27 mouse cellular contexts compared by ENCODE assay signal in genomic region chr4:35695137-35695522, GRCm38 (mm10).
"Had no signal": no experiment of that assay in that cellular context is flagged by ENCODE, and none has a peak within 500 bp of the region (broad histone marks: within the 10 kb centered on the region; RNA-seq: fewer than 3 reads in every experiment).

No protein-coding gene starts in this region.

- ATAC-seq: hindbrain, embryonic 16.5 days; inflammation-experienced regulatory T-cells, adult 6 months; intestine, embryonic 15.5 days; intestine, postnatal 0 days had no signal

- H3K36me3 ChIP-seq: heart, embryonic 10.5 days; heart, embryonic 12.5 days; hindbrain, embryonic 10.5 days; hindbrain, embryonic 12.5 days; intestine, embryonic 15.5 days; limb, embryonic 10.5 days; limb, embryonic 12.5 days; liver, embryonic 13.5 days had no signal

- H3K9me3 ChIP-seq: heart, embryonic 10.5 days; heart, embryonic 12.5 days; hindbrain, embryonic 10.5 days; hindbrain, embryonic 12.5 days; intestine, embryonic 15.5 days; limb, embryonic 10.5 days; limb, embryonic 12.5 days; liver, embryonic 13.5 days had no signal

- H3K27me3 ChIP-seq: heart, embryonic 12.5 days; hindbrain, embryonic 12.5 days; intestine, embryonic 15.5 days; limb, embryonic 12.5 days; liver, embryonic 13.5 days had no signal

- H3K27ac ChIP-seq: heart, adult 2 months; heart, embryonic 10.5 days; hindbrain, embryonic 10.5 days; hindbrain, embryonic 12.5 days; hindbrain, embryonic 14.5 days; intestine, embryonic 15.5 days; layer of hippocampus, adult 2 months; left cerebral cortex, adult 2 months; limb, embryonic 10.5 days; limb, embryonic 12.5 days; liver, embryonic 13.5 days had no signal

- H3K4me2 ChIP-seq: heart, embryonic 12.5 days; hindbrain, embryonic 12.5 days; hindbrain, embryonic 14.5 days; intestine, embryonic 15.5 days; limb, embryonic 12.5 days; liver, embryonic 11.5 days; liver, embryonic 13.5 days had no signal

- H3K4me3 ChIP-seq: heart, adult 2 months; heart, embryonic 10.5 days; heart, embryonic 12.5 days; hindbrain, embryonic 10.5 days; hindbrain, embryonic 12.5 days; intestine, embryonic 15.5 days; layer of hippocampus, adult 2 months; left cerebral cortex, adult 2 months; limb, embryonic 10.5 days; limb, embryonic 12.5 days; liver, embryonic 13.5 days had no signal

- H3K4me1 ChIP-seq: heart, embryonic 10.5 days; heart, embryonic 12.5 days; hindbrain, embryonic 10.5 days; hindbrain, embryonic 12.5 days; intestine, embryonic 15.5 days; limb, embryonic 10.5 days; limb, embryonic 12.5 days; liver, embryonic 13.5 days had no signal

- H3K9ac ChIP-seq: heart, embryonic 12.5 days; hindbrain, embryonic 12.5 days; hindbrain, embryonic 14.5 days; intestine, embryonic 15.5 days; limb, embryonic 12.5 days; liver, embryonic 13.5 days had no signal

- DNase-seq: gastrocnemius, postnatal 14 days; gastrocnemius, postnatal 36 days; heart, adult 11 months; heart, adult 2 months; heart, postnatal 10 days; heart, postnatal 4 days; kidney, adult 18-20 months; kidney, adult 8-10 months; kidney, postnatal 10 days; kidney, postnatal 25 days; kidney, postnatal 4 days; liver; liver, embryonic 13.5 days had no signal
